Mouse (Mus musculus) kidney, adult 2 months (tissue): ENCODE measurements around the gene Capzb. TPM values are rescaled to one million over a fixed set of nuclear protein-coding genes. Genes with fewer than 3 reads are reported as not detected.

Experiments used
- DNase-seq: peaks from one replicate; pipeline ENCODE4 v3.0.0; 2021
- H3K27ac ChIP-seq: fragments of 200-500 bp; 2 replicates; pipeline ENCODE4 v1.5.1; 2012; ENCODE audit warnings: low read depth, low read length, control low read depth, inconsistent platforms; ENCODE audit not compliant: insufficient read depth
- H3K27me3 ChIP-seq: fragments of 200-500 bp; replicated peaks from 2 replicates; pipeline ENCODE4 v1.6.1; 2012; ENCODE audit warnings: mild to moderate bottlenecking, moderate library complexity, low read length, inconsistent platforms; ENCODE audit not compliant: control insufficient read depth, insufficient read depth
- H3K36me3 ChIP-seq: fragments of 200-500 bp; 2 replicates; pipeline ENCODE4 v1.6.1; 2012; ENCODE audit warnings: mild to moderate bottlenecking, moderate library complexity, low read length, inconsistent platforms; ENCODE audit not compliant: control insufficient read depth, insufficient read depth
- H3K4me1 ChIP-seq: fragments of 200-500 bp; 2 replicates; pipeline ENCODE4 v1.6.1; 2011; ENCODE audit warnings: low read length; ENCODE audit not compliant: control insufficient read depth, insufficient read depth
- H3K4me3 ChIP-seq: fragments of 200-500 bp; 2 replicates; pipeline ENCODE4 v1.5.1; 2011; ENCODE audit warnings: mild to moderate bottlenecking, low read depth, low read length, control low read depth; ENCODE audit not compliant: insufficient read depth
- CTCF ChIP-seq: fragments of 200-500 bp; conservative IDR thresholded peaks from 2 replicates; pipeline ENCODE4 v1.5.1; 2011; ENCODE audit warnings: low read depth, mild to moderate bottlenecking, control low read depth, low read length, moderate library complexity, mixed read lengths; ENCODE audit not compliant: insufficient read depth, insufficient read length
- POLR2A ChIP-seq: fragments of 200-500 bp; IDR thresholded peaks from one replicate; pipeline ENCODE4 v1.6.1; 2011; ENCODE audit warnings: low read depth, low read length, control low read depth
- WGBS: fragments of 180-500 bp; shearing (Covaris S2); methylation state at CpG from one replicate; pipeline ENCODE4 v1.1.7; 2018; 5-methylcytosine and 5-hydroxymethylcytosine counted together
- polyA plus RNA-seq: library from polyadenylated mRNA; depleted of rRNA; stranded (reverse); fragments of >200 nt; gene quantifications from 2 replicates; pipeline ENCODE4 v1.2.3, GENCODE M21; 2012

Capzb gene
- polyA plus RNA-seq, 1 experiment = 134 TPM

- Histone ChIP-seq H3K27ac (no peak overlapping the region), H3K27me3 (no peaks in the 10 kb centered on the region), H3K4me3 (no peak overlapping the region), H3K4me1 (peaks cover 5% of the 10 kb centered on the region; the same call in 1 of the 2 replicates), H3K36me3 (no peaks in the 10 kb centered on the region)
- WGBS = 75% methylated on average over 17 of the region's 17 CpGs
- TF ChIP-seq CTCF = no peak
- TF ChIP-seq POLR2A = no peak
- DNase-seq = no peak
Observed at GRCm38 (mm10) chr4:139179731-139180625, 12.7 kb upstream of the Capzb start.

- Histone ChIP-seq H3K36me3 (no peaks in the 10 kb centered on the region), H3K4me3 (no peak overlapping the region), H3K4me1 (no peaks in the 10 kb centered on the region), H3K27me3 (no peaks in the 10 kb centered on the region), H3K27ac (no peak overlapping the region)
- TF ChIP-seq POLR2A (no peak), CTCF (no peak)
- no peak for DNase-seq
Observed at GRCm38 (mm10) chr4:139182511-139182910, 10.2 kb upstream of the Capzb start.

GRCm38 (mm10) chr4:139185766-139186442 lies 6.8 kb upstream of the Capzb start:
- no peaks in the 10 kb centered on the region for H3K4me1 ChIP-seq
- H3K4me3 ChIP-seq = no peak overlapping the region
- 82% methylated on average over 5 of the region's 5 CpGs for WGBS
- DNase-seq = no peak
- TF ChIP-seq POLR2A = no peak
- no peak for TF ChIP-seq CTCF
- no peak overlapping the region for H3K27ac ChIP-seq
- H3K27me3 ChIP-seq = no peaks in the 10 kb centered on the region
- no peaks in the 10 kb centered on the region for H3K36me3 ChIP-seq

GRCm38 (mm10) chr4:139187930-139188329 lies 4.8 kb upstream of the Capzb start:
- no peaks in the 10 kb centered on the region for H3K27me3 ChIP-seq
- WGBS = 82% methylated on average over 11 of the region's 11 CpGs
- no peak for DNase-seq
- no peak for TF ChIP-seq POLR2A
- no peak for TF ChIP-seq CTCF
- H3K27ac ChIP-seq = no peak overlapping the region
- peaks cover 4% of the 10 kb centered on the region; the same call in 1 of the 2 replicates for H3K4me1 ChIP-seq
- no peaks in the 10 kb centered on the region for H3K36me3 ChIP-seq
- H3K4me3 ChIP-seq = no peak overlapping the region

- Histone ChIP-seq H3K36me3 (no peaks in the 10 kb centered on the region), H3K27me3 (no peaks in the 10 kb centered on the region), H3K4me1 (peaks cover 31% of the 10 kb centered on the region), H3K27ac (peak overlapping the region; percentile 92), H3K4me3 (peak overlapping the region; percentile 76)
- no peak for DNase-seq
- WGBS = 7% methylated on average over 19 of the region's 19 CpGs
- TF ChIP-seq CTCF (no peak), POLR2A (no peak)
Observed at GRCm38 (mm10) chr4:139191605-139192498, 847 bp upstream of the Capzb start.

GRCm38 (mm10) chr4:139193176-139194093 lies 736 bp downstream of the Capzb start:
- Histone ChIP-seq H3K36me3 (no peaks in the 10 kb centered on the region), H3K4me3 (peak overlapping the region; percentile 97), H3K27ac (peak overlapping the region; percentile 72), H3K4me1 (peaks cover 46% of the 10 kb centered on the region), H3K27me3 (no peaks in the 10 kb centered on the region)
- no peak for DNase-seq
- no peak for TF ChIP-seq CTCF
- no peak for TF ChIP-seq POLR2A
- WGBS = 3% methylated on average over 35 of the region's 35 CpGs
